Comparison of ENCODE assay signal across 17 mouse cellular contexts in the genomic region with DNA sequence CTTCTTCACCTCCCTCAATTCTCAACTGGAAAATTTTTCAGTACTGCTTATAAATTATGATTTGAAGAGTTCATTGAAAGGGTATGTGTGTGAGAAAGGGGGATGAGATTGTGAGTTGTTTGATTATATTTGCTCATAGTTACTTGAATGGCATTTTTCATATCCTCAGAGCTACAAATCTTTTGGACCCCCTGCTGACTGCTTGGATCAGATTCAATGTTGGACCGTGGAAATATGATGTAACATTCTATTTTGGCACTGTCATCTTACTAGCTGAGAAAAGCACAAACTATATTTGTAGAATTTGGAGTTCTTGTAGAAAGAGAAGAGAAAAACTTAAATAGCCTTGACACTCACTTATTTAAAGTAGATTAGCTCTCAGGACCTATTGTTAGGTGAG. TPM values are rescaled to one million over a fixed set of nuclear protein-coding genes. Genes with fewer than 3 reads are reported as not detected.
DNase-seq lines count a peak whose midpoint lies in the region; ATAC-seq and TF ChIP-seq lines count a peak whose summit lies in the region.
"Had no signal": no experiment of that assay in that cellular context is flagged by ENCODE, and none has a peak within 500 bp of the region (broad histone marks: within the 10 kb centered on the region; RNA-seq: fewer than 3 reads in every experiment).

No protein-coding gene starts in this region.

- 32% methylated on average over 1 of the region's 1 CpGs for WGBS in heart, embryonic 15.5 days
- WGBS in heart, embryonic 11.5 days (ENCODE audit: insufficient replicate concordance): 75% methylated on average over 1 of the region's 1 CpGs
- 81% methylated on average over 1 of the region's 1 CpGs for WGBS in midbrain, embryonic 14.5 days
- 57% methylated on average over 1 of the region's 1 CpGs for WGBS in midbrain, postnatal 0 days
- WGBS in cerebellum, adult 2 months: 0% methylated on average over 1 of the region's 1 CpGs

- no peak overlapping the region for H3K4me2 ChIP-seq in heart, embryonic 15.5 days
- H3K4me2 ChIP-seq in heart, embryonic 11.5 days: no peak overlapping the region
- no peak overlapping the region for H3K4me2 ChIP-seq in midbrain, embryonic 14.5 days (ENCODE audit: low read length)
- H3K4me2 ChIP-seq in midbrain, postnatal 0 days (ENCODE audit: low read depth, low read length, poor library complexity, severe bottlenecking): no peak overlapping the region
- H3K4me2 ChIP-seq: hindbrain, embryonic 13.5 days; liver, embryonic 13.5 days; midbrain, embryonic 15.5 days had no signal

- H3K27me3 ChIP-seq in heart, embryonic 15.5 days: no peaks in the 10 kb centered on the region
- H3K27me3 ChIP-seq in heart, embryonic 11.5 days (ENCODE audit: control insufficient read depth, insufficient read depth, low read length): no peaks in the 10 kb centered on the region
- no peaks in the 10 kb centered on the region for H3K27me3 ChIP-seq in midbrain, embryonic 14.5 days (ENCODE audit: control insufficient read depth, insufficient read depth, low read length)
- H3K27me3 ChIP-seq in midbrain, postnatal 0 days (ENCODE audit: insufficient read depth, low read length): no peaks in the 10 kb centered on the region
- H3K27me3 ChIP-seq in cerebellum, adult 2 months (ENCODE audit: control insufficient read depth, insufficient read depth, low read length): no peaks in the 10 kb centered on the region
- H3K27me3 ChIP-seq: hindbrain, embryonic 13.5 days; liver, embryonic 13.5 days; midbrain, embryonic 15.5 days had no signal

- peaks cover 11% of the 10 kb centered on the region for H3K4me1 ChIP-seq in heart, embryonic 15.5 days (replicated peaks)
- H3K4me1 ChIP-seq in heart, embryonic 11.5 days (ENCODE audit: control insufficient read depth, insufficient read depth, low read length): no peaks in the 10 kb centered on the region
- H3K4me1 ChIP-seq in midbrain, embryonic 14.5 days (ENCODE audit: control insufficient read depth, insufficient read depth, low read length): no peaks in the 10 kb centered on the region
- H3K4me1 ChIP-seq in midbrain, postnatal 0 days (ENCODE audit: insufficient read depth, low read length): no peaks in the 10 kb centered on the region
- peaks cover 9% of the 10 kb centered on the region; the same call in 1 of the 2 replicates for H3K4me1 ChIP-seq in cerebellum, adult 2 months (ENCODE audit: control insufficient read depth, insufficient read depth, low read length)
- H3K4me1 ChIP-seq: hindbrain, embryonic 13.5 days; liver, embryonic 13.5 days; midbrain, embryonic 15.5 days had no signal

- TF ChIP-seq POLR2A in cerebellum, adult 2 months (IDR thresholded peaks at IDR 0.05; ENCODE audit: borderline replicate concordance, insufficient read depth, low read length): no peak

- no peak for TF ChIP-seq CTCF in midbrain, postnatal 0 days (IDR thresholded peaks at IDR 0.05)
- TF ChIP-seq CTCF in cerebellum, adult 2 months (IDR thresholded peaks at IDR 0.05; ENCODE audit: borderline replicate concordance, insufficient read depth, low read depth, low read length): no peak

- H3K36me3 ChIP-seq in heart, embryonic 15.5 days: no peaks in the 10 kb centered on the region
- H3K36me3 ChIP-seq in heart, embryonic 11.5 days (ENCODE audit: control insufficient read depth, insufficient read depth, low read length): no peaks in the 10 kb centered on the region
- no peaks in the 10 kb centered on the region for H3K36me3 ChIP-seq in midbrain, embryonic 14.5 days (ENCODE audit: control insufficient read depth, insufficient read depth, low read length)
- H3K36me3 ChIP-seq in midbrain, postnatal 0 days (ENCODE audit: insufficient read depth, low read length): no peaks in the 10 kb centered on the region
- H3K36me3 ChIP-seq: hindbrain, embryonic 13.5 days; liver, embryonic 13.5 days; midbrain, embryonic 15.5 days had no signal

- DNase-seq in midbrain, embryonic 14.5 days: peak; percentile 21
- DNase-seq in midbrain, postnatal 0 days (ENCODE audit: low spot score): no peak
- peak; percentile 40 to 55 for DNase-seq in cerebellum, adult 2 months
- DNase-seq in fibroblast of lung, adult 2 months (ENCODE audit: low read depth): peak; percentile 67
- DNase-seq in ovary, postnatal 36 days (ENCODE audit: low spot score): no peak
- DNase-seq in right cerebral cortex, adult 18-20 months: no peak
- DNase-seq: adrenal gland, postnatal 14 days; kidney, adult 11 months; kidney, postnatal 25 days; layer of hippocampus, adult 9-11 months; liver, embryonic 13.5 days; right cerebral cortex, postnatal 14 days; thymus, adult 18-20 months had no signal

- ATAC-seq in heart, embryonic 15.5 days (replicated peaks; ENCODE audit: insufficient number of reproducible peaks, insufficient read depth, low FRiP score, low read depth): no peak
- ATAC-seq in heart, embryonic 11.5 days (replicated peaks; ENCODE audit: insufficient number of reproducible peaks, low FRiP score, low TSS enrichment): no peak
- no peak for ATAC-seq in midbrain, embryonic 14.5 days (ENCODE audit: low FRiP score, low TSS enrichment)
- no peak for ATAC-seq in midbrain, postnatal 0 days (ENCODE audit: low FRiP score)
- ATAC-seq: midbrain, embryonic 15.5 days had no signal

- peak overlapping the region; percentile 72; the same call in 1 of the 2 replicates for H3K27ac ChIP-seq in heart, embryonic 15.5 days
- H3K27ac ChIP-seq in heart, embryonic 11.5 days (ENCODE audit: low read depth, low read length): no peak overlapping the region
- no peak overlapping the region for H3K27ac ChIP-seq in midbrain, embryonic 14.5 days (replicated peaks; ENCODE audit: low read depth, low read length)
- no peak overlapping the region for H3K27ac ChIP-seq in midbrain, postnatal 0 days (ENCODE audit: low read depth, low read length)
- H3K27ac ChIP-seq in cerebellum, adult 2 months (ENCODE audit: insufficient read depth, low read length): no peak overlapping the region
- H3K27ac ChIP-seq: hindbrain, embryonic 13.5 days; liver, embryonic 13.5 days; midbrain, embryonic 15.5 days had no signal

- no peak overlapping the region for H3K4me3 ChIP-seq in heart, embryonic 15.5 days
- no peak overlapping the region for H3K4me3 ChIP-seq in heart, embryonic 11.5 days (ENCODE audit: low read depth, low read length)
- H3K4me3 ChIP-seq in midbrain, embryonic 14.5 days (replicated peaks; ENCODE audit: low read depth, low read length): no peak overlapping the region
- H3K4me3 ChIP-seq in midbrain, postnatal 0 days (ENCODE audit: low read depth, low read length): no peak overlapping the region
- no peak overlapping the region for H3K4me3 ChIP-seq in cerebellum, adult 2 months (replicated peaks; ENCODE audit: insufficient read depth, low read depth, low read length)
- H3K4me3 ChIP-seq: hindbrain, embryonic 13.5 days; liver, embryonic 13.5 days; midbrain, embryonic 15.5 days had no signal

- no peak overlapping the region for H3K9ac ChIP-seq in heart, embryonic 15.5 days
- H3K9ac ChIP-seq in heart, embryonic 11.5 days (ENCODE audit: low read depth, low read length): no peak overlapping the region
- no peak overlapping the region for H3K9ac ChIP-seq in midbrain, embryonic 14.5 days (replicated peaks; ENCODE audit: low read length)
- H3K9ac ChIP-seq in midbrain, postnatal 0 days (replicated peaks; ENCODE audit: low read length, poor library complexity, severe bottlenecking): no peak overlapping the region
- H3K9ac ChIP-seq: hindbrain, embryonic 13.5 days; liver, embryonic 13.5 days; midbrain, embryonic 15.5 days had no signal

- H3K9me3 ChIP-seq in heart, embryonic 15.5 days (replicated peaks): no peaks in the 10 kb centered on the region
- H3K9me3 ChIP-seq in heart, embryonic 11.5 days (replicated peaks; ENCODE audit: control insufficient read depth, low read length): no peaks in the 10 kb centered on the region
- H3K9me3 ChIP-seq in midbrain, embryonic 14.5 days (ENCODE audit: control insufficient read depth, low read length): no peaks in the 10 kb centered on the region
- H3K9me3 ChIP-seq in midbrain, postnatal 0 days (ENCODE audit: low read length): no peaks in the 10 kb centered on the region
- H3K9me3 ChIP-seq: hindbrain, embryonic 13.5 days; liver, embryonic 13.5 days; midbrain, embryonic 15.5 days had no signal

RNA-seq across cellular contexts. Expression of a gene that starts 43.5 kb away (rescaled TPM):
- polyA plus RNA-seq in heart, embryonic 15.5 days (2015; fragmentation: Nextera tagmentation; extraction: Ambion mirVana): 6.2 and 8.3 TPM in 2 replicates
- polyA plus RNA-seq in heart, embryonic 11.5 days (2014; fragmentation: Nextera tagmentation; extraction: Ambion mirVana): 9.0 and 10.4 TPM in 2 replicates
- 2.9 and 6.3 TPM in 2 replicates for polyA plus RNA-seq in midbrain, embryonic 14.5 days (2014; fragmentation: Nextera tagmentation; extraction: Ambion mirVana)
- 6.7 and 6.9 TPM in 2 replicates for total RNA-seq in midbrain, postnatal 0 days (2014; rRNA removed)
- 4.4 and 4.9 TPM in 2 replicates for polyA plus RNA-seq in midbrain, postnatal 0 days (2015; fragmentation: Nextera tagmentation; extraction: Ambion mirVana)
- polyA plus RNA-seq in cerebellum, adult 2 months (2012; rRNA removed): 4.4 and 4.9 TPM in 2 replicates

RNA-seq across cellular contexts. Expression of a gene that starts 55.8 kb away (rescaled TPM):
- polyA plus RNA-seq in heart, embryonic 15.5 days (2015; fragmentation: Nextera tagmentation; extraction: Ambion mirVana): 0.08 and 0.13 TPM in 2 replicates
- 0.21 and 0.40 TPM in 2 replicates for polyA plus RNA-seq in heart, embryonic 11.5 days (2014; fragmentation: Nextera tagmentation; extraction: Ambion mirVana)
- 0.13 and 0.92 TPM in 2 replicates for polyA plus RNA-seq in midbrain, embryonic 14.5 days (2014; fragmentation: Nextera tagmentation; extraction: Ambion mirVana)
- total RNA-seq in midbrain, postnatal 0 days (2014; rRNA removed): 1.3 and 13.1 TPM in 2 replicates
- 0.59 and 0.91 TPM in 2 replicates for polyA plus RNA-seq in midbrain, postnatal 0 days (2015; fragmentation: Nextera tagmentation; extraction: Ambion mirVana)
- polyA plus RNA-seq in cerebellum, adult 2 months (2012; rRNA removed): 0.74 and 0.79 TPM in 2 replicates

Comparison
In these comparisons a context has a peak if more than half of its experiments do, and no peak if none do; other contexts are left out.
1. DNase-seq: peak in midbrain, embryonic 14.5 days (single experiment), cerebellum, adult 2 months (2 of 2) and fibroblast of lung, adult 2 months (single experiment); none in midbrain, postnatal 0 days (single experiment), ovary, postnatal 36 days (single experiment) and right cerebral cortex, adult 18-20 months (single experiment).